Mouse (Mus musculus): Measurements from ENCODE around the gene Gm12216.

DNA sequence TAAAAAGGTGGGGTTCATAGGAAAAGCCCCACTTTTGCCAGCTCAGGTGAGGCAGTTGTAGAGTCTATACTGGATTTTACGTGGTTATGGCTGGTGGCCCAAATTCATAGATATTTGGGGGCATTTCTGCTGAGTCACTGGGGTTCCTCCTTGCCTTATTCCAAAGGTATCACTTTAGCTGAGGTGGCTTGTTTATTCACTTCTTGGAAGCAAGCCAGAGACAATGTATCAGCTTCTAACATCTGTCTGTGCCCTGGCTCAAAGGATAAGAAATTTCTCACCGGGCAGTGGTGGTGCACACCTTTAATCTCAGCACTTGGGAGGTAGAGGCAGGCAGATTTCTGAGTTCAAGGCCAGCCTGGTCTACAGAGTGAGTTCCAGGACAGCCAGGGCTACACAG lies 79.2 kb downstream of the Gm12216 start:
- TF ChIP-seq CTCF (IDR thresholded peaks at IDR 0.05; ENCODE audit: low read depth) (no peak), EP300 (IDR thresholded peaks at IDR 0.05; ENCODE audit: low read depth) (no peak)
